Comparison of ENCODE assay signal across 8 mouse cellular contexts in genomic region chr16:78931287-78932025, GRCm38 (mm10). TPM values are rescaled to one million over a fixed set of nuclear protein-coding genes. Genes with fewer than 3 reads are reported as not detected.
DNase-seq lines count a peak whose midpoint lies in the region; ATAC-seq and TF ChIP-seq lines count a peak whose summit lies in the region.

No protein-coding gene starts in this region.

- no peaks in the 10 kb centered on the region for H3K9me3 ChIP-seq in lung, embryonic 15.5 days
- no peaks in the 10 kb centered on the region for H3K9me3 ChIP-seq in limb, embryonic 14.5 days (ENCODE audit: control insufficient read depth, low read length)
- no peaks in the 10 kb centered on the region for H3K9me3 ChIP-seq in stomach, embryonic 14.5 days (ENCODE audit: control insufficient read depth, low read depth, low read length)

- H3K27ac ChIP-seq in lung, embryonic 15.5 days, result no peak overlapping the region
- peak overlapping the region; percentile 28; the same call in 1 of the 2 replicates for H3K27ac ChIP-seq in limb, embryonic 14.5 days (replicated peaks; ENCODE audit: low read depth, low read length)
- no peak overlapping the region for H3K27ac ChIP-seq in stomach, embryonic 14.5 days (ENCODE audit: low read length)

- TF ChIP-seq POLR2A in limb, embryonic 14.5 days (IDR thresholded peaks at IDR 0.05; ENCODE audit: borderline replicate concordance, extremely low read depth, insufficient read depth, insufficient read length), result no peak

- 12% methylated on average over 16 of the region's 16 CpGs for WGBS in lung, embryonic 15.5 days
- WGBS in limb, embryonic 14.5 days, result 14% methylated on average over 16 of the region's 16 CpGs
- 10% methylated on average over 16 of the region's 16 CpGs for WGBS in stomach, embryonic 14.5 days

- peak; percentile 40; the same call in 1 of the 2 replicates for ATAC-seq in cerebellum, adult (ENCODE audit: insufficient number of reproducible peaks, low FRiP score, low TSS enrichment)
- no peak; the same call in 1 of the 2 replicates for ATAC-seq in lung, embryonic 15.5 days (ENCODE audit: borderline replicate concordance, extremely low read depth, low FRiP score, low TSS enrichment)
- peak; percentile 35; the same call in 1 of the 2 replicates for ATAC-seq in limb, embryonic 14.5 days (ENCODE audit: low FRiP score, low read depth)
- no peak for ATAC-seq in stomach, embryonic 14.5 days (ENCODE audit: insufficient number of reproducible peaks, insufficient read depth, low FRiP score, low read depth)

- H3K36me3 ChIP-seq in lung, embryonic 15.5 days, result no peaks in the 10 kb centered on the region
- H3K36me3 ChIP-seq in limb, embryonic 14.5 days (ENCODE audit: control insufficient read depth, insufficient read depth, low read length), result no peaks in the 10 kb centered on the region
- H3K36me3 ChIP-seq in stomach, embryonic 14.5 days (ENCODE audit: control insufficient read depth, insufficient read depth, low read length), result no peaks in the 10 kb centered on the region

- H3K4me3 ChIP-seq in lung, embryonic 15.5 days, result peak overlapping the region; percentile 29
- peak overlapping the region; percentile 47 for H3K4me3 ChIP-seq in limb, embryonic 14.5 days (replicated peaks; ENCODE audit: low read length)
- H3K4me3 ChIP-seq in stomach, embryonic 14.5 days (ENCODE audit: low read depth, low read length), result peak overlapping the region; percentile 34

- H3K4me2 ChIP-seq in lung, embryonic 15.5 days, result peak overlapping the region; percentile 83
- peak overlapping the region; percentile 82 for H3K4me2 ChIP-seq in limb, embryonic 14.5 days (replicated peaks; ENCODE audit: low read depth, low read length, severe bottlenecking)
- peak overlapping the region; percentile 79 for H3K4me2 ChIP-seq in stomach, embryonic 14.5 days (replicated peaks; ENCODE audit: low read depth, low read length)

- no peak for DNase-seq in cerebellum, adult 9-11 months
- no peak for DNase-seq in lung, adult 18-20 months
- no peak for DNase-seq in limb, embryonic 14.5 days (ENCODE audit: low spot score)
- no peak for DNase-seq in layer of hippocampus, postnatal 14 days (ENCODE audit: low spot score in 2 of 2)
- DNase-seq in adrenal gland, adult 18-20 months (ENCODE audit: low spot score in 2 of 2), result no peak

- H3K27me3 ChIP-seq in lung, embryonic 15.5 days, result peaks cover 4% of the 10 kb centered on the region
- no peaks in the 10 kb centered on the region for H3K27me3 ChIP-seq in limb, embryonic 14.5 days (ENCODE audit: control insufficient read depth, insufficient read depth, low read length)
- no peaks in the 10 kb centered on the region for H3K27me3 ChIP-seq in stomach, embryonic 14.5 days (ENCODE audit: control insufficient read depth, insufficient read depth, low read length)

- H3K4me1 ChIP-seq in lung, embryonic 15.5 days, result peaks cover 16% of the 10 kb centered on the region
- 0 out of 2 replicates have a peak, but pooled peaks cover 7% of the 10 kb centered on the region for H3K4me1 ChIP-seq in limb, embryonic 14.5 days (ENCODE audit: control insufficient read depth, insufficient read depth, low read length)
- 0 out of 2 replicates have a peak, but pooled peaks cover 2% of the 10 kb centered on the region for H3K4me1 ChIP-seq in stomach, embryonic 14.5 days (ENCODE audit: control insufficient read depth, insufficient read depth, low read length)

- 0 out of 2 replicates have a peak overlapping the region, but pooled peaks have one; percentile 1 for H3K9ac ChIP-seq in lung, embryonic 15.5 days
- H3K9ac ChIP-seq in limb, embryonic 14.5 days (ENCODE audit: low read depth, low read length, severe bottlenecking), result peak overlapping the region; percentile 65
- H3K9ac ChIP-seq in stomach, embryonic 14.5 days (replicated peaks; ENCODE audit: low read depth, low read length), result 0 out of 2 replicates have a peak overlapping the region, but pooled peaks have one; percentile 18

RNA-seq across cellular contexts. Expression of gene Chodl, which starts 0.7 kb away (rescaled TPM):
- polyA plus RNA-seq in lung, embryonic 15.5 days (2015; fragmentation: Nextera tagmentation; extraction: Ambion mirVana), result 1.3 and 1.7 TPM in 2 replicates
- 68.9 and 69.9 TPM in 2 replicates for polyA plus RNA-seq in limb, embryonic 14.5 days (2012; rRNA removed)
- polyA plus RNA-seq in limb, embryonic 14.5 days (2014; fragmentation: Nextera tagmentation; extraction: Ambion mirVana), result 106 and 122 TPM in 2 replicates
- polyA plus RNA-seq in stomach, embryonic 14.5 days (2014; fragmentation: Nextera tagmentation; extraction: Ambion mirVana), result 21.4 and 23.9 TPM in 2 replicates
- under 1 TPM; 0.37 to 0.81 TPM for total RNA-seq in layer of hippocampus, postnatal 14 days (2021)
- under 1 TPM; 0.17 to 0.26 TPM for total RNA-seq in adrenal gland, adult 18-20 months (2021)

Comparison
In these comparisons a context has a peak if more than half of its experiments do, and no peak if none do; other contexts are left out.
1. ATAC-seq: peak in cerebellum, adult (single experiment) and limb, embryonic 14.5 days (single experiment); none in lung, embryonic 15.5 days (single experiment) and stomach, embryonic 14.5 days (single experiment).
2. H3K9ac ChIP-seq: peak in every context shown above with its lines; median percentile 65 in limb, embryonic 14.5 days; 18 in stomach, embryonic 14.5 days; 1 in lung, embryonic 15.5 days.
3. Peak in every context shown above with its lines, with median percentiles within 50 percentile points of each other: H3K4me2 ChIP-seq and H3K4me3 ChIP-seq.